Mouse (Mus musculus) kidney, embryonic 15.5 days (tissue): Measurements from ENCODE around the gene Ankrd2. TPM values are rescaled to one million over a fixed set of nuclear protein-coding genes. Genes with fewer than 3 reads are reported as not detected.

Experiments used
- ATAC-seq: fragments of 200-750 bp; cut with Nextera tagmentation; replicated peaks from 2 replicates; pipeline ENCODE4 v1.8.0; 2017; ENCODE audit warnings: moderate TSS enrichment; ENCODE audit not compliant: low FRiP score
- H3K27ac ChIP-seq: fragments of 300-500 bp; sonication (generic); 2 replicates; pipeline ENCODE4 v1.5.1; 2015; ENCODE audit warnings: mild to moderate bottlenecking, inconsistent platforms
- H3K27me3 ChIP-seq: fragments of 300-500 bp; sonication (generic); 2 replicates; pipeline ENCODE4 v1.6.1; 2015; ENCODE audit warnings: inconsistent platforms
- H3K36me3 ChIP-seq: fragments of 300-500 bp; sonication (generic); 2 replicates; pipeline ENCODE4 v1.6.1; 2015; ENCODE audit warnings: inconsistent platforms
- H3K4me1 ChIP-seq: fragments of 300-500 bp; sonication (generic); 2 replicates; pipeline ENCODE4 v1.6.1; 2015; ENCODE audit warnings: inconsistent platforms
- H3K4me2 ChIP-seq: fragments of 300-500 bp; sonication (generic); 2 replicates; pipeline ENCODE4 v1.6.1; 2015; ENCODE audit warnings: moderate library complexity, mild to moderate bottlenecking, inconsistent platforms
- H3K4me3 ChIP-seq: fragments of 300-500 bp; sonication (generic); replicated peaks from 2 replicates; pipeline ENCODE4 v1.5.1; 2015; ENCODE audit warnings: mild to moderate bottlenecking, inconsistent platforms
- H3K9ac ChIP-seq: fragments of 300-500 bp; sonication (generic); 2 replicates; pipeline ENCODE4 v1.6.1; 2015; ENCODE audit warnings: mild to moderate bottlenecking, inconsistent platforms
- H3K9me3 ChIP-seq: fragments of 300-500 bp; sonication (generic); replicated peaks from 2 replicates; pipeline ENCODE4 v1.6.1; 2016; ENCODE audit warnings: inconsistent platforms
- WGBS: fragments of 180-500 bp; shearing (Covaris S2); methylation state at CpG from one replicate; pipeline ENCODE4 v1.1.7; 2015; ENCODE audit warnings: mixed read lengths; 5-methylcytosine and 5-hydroxymethylcytosine counted together
- polyA plus RNA-seq: library from polyadenylated mRNA; unstranded; fragments of >200 nt; fragmentation: Nextera tagmentation; extraction: Ambion mirVana; gene quantifications from 2 replicates; pipeline ENCODE4 v1.2.1, GENCODE M21; 2015

Ankrd2 gene
- 0.35 TPM in 1 of 2 replicates, not detected in the other for polyA plus RNA-seq

- H3K4me2 ChIP-seq, result no peak within 1 kb of the TSS
- ATAC-seq, result peak; percentile 88
- H3K4me3 ChIP-seq, result no peak within 1 kb of the TSS
- peaks cover 12% of the 10 kb centered on the region for H3K4me1 ChIP-seq
- WGBS, result 64% methylated on average over 19 of the region's 19 CpGs
- 0 out of 2 replicates have a peak within 1 kb of the TSS, but pooled peaks have one; percentile 19 for H3K27ac ChIP-seq
- H3K9me3 ChIP-seq, result no peaks in the 10 kb centered on the region
- H3K9ac ChIP-seq, result no peak within 1 kb of the TSS
- H3K36me3 ChIP-seq, result peaks cover 28% of the 10 kb centered on the region
- 0 out of 2 replicates have a peak, but pooled peaks cover 7% of the 10 kb centered on the region for H3K27me3 ChIP-seq
Measured at GRCm38 (mm10) chr19:42035456-42036248, at the start of gene Ankrd2. TSS of gene Ankrd2 (plus strand) at chr19:42036000.

GRCm38 (mm10) chr19:41987206-41987605 is 48.6 kb upstream of the Ankrd2 start:
- H3K27me3 ChIP-seq, result no peaks in the 10 kb centered on the region
- H3K9me3 ChIP-seq, result no peaks in the 10 kb centered on the region
- H3K9ac ChIP-seq, result no peak overlapping the region
- H3K27ac ChIP-seq, result peak overlapping the region; percentile 79
- WGBS, result 48% methylated on average over 4 of the region's 4 CpGs
- 0 out of 2 replicates have a peak, but pooled peaks cover 5% of the 10 kb centered on the region for H3K36me3 ChIP-seq
- H3K4me2 ChIP-seq, result no peak overlapping the region
- peaks cover 57% of the 10 kb centered on the region for H3K4me1 ChIP-seq
- peak; percentile 82 for ATAC-seq
- no peak overlapping the region for H3K4me3 ChIP-seq

DNA sequence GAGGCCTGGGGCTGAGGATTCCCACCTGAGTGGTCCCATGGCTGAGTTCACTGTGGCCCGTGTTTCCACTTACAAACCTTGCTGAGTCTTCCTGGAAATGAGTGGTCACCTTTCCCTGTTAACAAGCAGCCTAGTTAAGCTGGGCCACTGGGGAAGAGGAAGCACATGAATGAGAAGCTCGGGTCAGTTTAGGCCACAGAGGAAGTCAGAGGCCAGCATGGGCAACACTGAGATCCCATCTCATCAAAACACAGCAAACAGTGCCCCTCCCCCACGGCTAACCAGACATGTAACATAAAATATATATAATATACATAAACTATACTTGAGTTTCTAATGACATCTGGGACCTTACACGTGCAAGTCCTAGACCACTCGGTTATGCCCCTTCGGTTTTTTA is 46.0 kb upstream of the Ankrd2 start:
- H3K9ac ChIP-seq, result no peak overlapping the region
- H3K4me1 ChIP-seq, result peaks cover 67% of the 10 kb centered on the region
- no peak overlapping the region for H3K27ac ChIP-seq
- no peaks in the 10 kb centered on the region for H3K9me3 ChIP-seq
- H3K27me3 ChIP-seq, result no peaks in the 10 kb centered on the region
- H3K36me3 ChIP-seq, result 0 out of 2 replicates have a peak, but pooled peaks cover 5% of the 10 kb centered on the region
- no peak overlapping the region for H3K4me3 ChIP-seq
- WGBS, result 79% methylated on average over 6 of the region's 6 CpGs
- H3K4me2 ChIP-seq, result no peak overlapping the region
- no peak for ATAC-seq

GRCm38 (mm10) chr19:41991926-41992477 is 43.8 kb upstream of the Ankrd2 start:
- Histone ChIP-seq H3K4me2 (0 out of 2 replicates have a peak overlapping the region, but pooled peaks have one; percentile 22), H3K36me3 (no peaks in the 10 kb centered on the region), H3K4me1 (peaks cover 88% of the 10 kb centered on the region), H3K27ac (peak overlapping the region; percentile 90), H3K9me3 (no peaks in the 10 kb centered on the region), H3K9ac (no peak overlapping the region), H3K27me3 (no peaks in the 10 kb centered on the region), H3K4me3 (no peak overlapping the region)
- WGBS, result 21% methylated on average over 6 of the region's 6 CpGs
- peak; percentile 42 for ATAC-seq

DNA sequence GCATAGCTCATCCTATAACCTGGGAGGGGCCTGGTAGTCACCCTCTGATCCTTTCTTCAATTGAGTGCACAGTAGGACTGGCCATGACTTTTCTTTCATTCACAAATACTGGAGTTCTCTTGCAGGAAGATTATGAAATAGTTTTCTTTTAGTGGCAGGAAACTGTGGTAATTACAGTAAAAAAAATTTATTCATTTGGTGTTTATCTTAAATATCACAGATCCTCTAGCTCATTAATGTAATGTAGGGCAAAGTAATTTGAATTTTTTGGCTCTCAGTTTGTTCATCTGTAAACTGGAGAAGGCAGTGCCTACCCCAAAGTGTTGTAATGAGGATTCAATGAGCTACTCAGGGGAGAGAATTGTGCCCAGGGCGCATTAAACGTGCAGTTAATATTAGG is 42.8 kb upstream of the Ankrd2 start:
- no peak overlapping the region for H3K4me2 ChIP-seq
- 70% methylated on average over 2 of the region's 2 CpGs for WGBS
- peaks cover 86% of the 10 kb centered on the region for H3K4me1 ChIP-seq
- no peaks in the 10 kb centered on the region for H3K9me3 ChIP-seq
- H3K36me3 ChIP-seq, result no peaks in the 10 kb centered on the region
- no peak overlapping the region for H3K9ac ChIP-seq
- H3K27me3 ChIP-seq, result no peaks in the 10 kb centered on the region
- H3K4me3 ChIP-seq, result no peak overlapping the region
- no peak for ATAC-seq
- H3K27ac ChIP-seq, result peak overlapping the region; percentile 90

GRCm38 (mm10) chr19:41993484-41993883 is 42.3 kb upstream of the Ankrd2 start:
- Histone ChIP-seq H3K9ac (no peak overlapping the region), H3K27ac (peak overlapping the region; percentile 86), H3K9me3 (no peaks in the 10 kb centered on the region), H3K36me3 (no peaks in the 10 kb centered on the region), H3K4me3 (no peak overlapping the region), H3K27me3 (no peaks in the 10 kb centered on the region), H3K4me2 (no peak overlapping the region), H3K4me1 (peaks cover 81% of the 10 kb centered on the region)
- ATAC-seq, result peak; percentile 30; the same call in 1 of the 2 replicates
- WGBS, result 39% methylated on average over 6 of the region's 6 CpGs

DNA sequence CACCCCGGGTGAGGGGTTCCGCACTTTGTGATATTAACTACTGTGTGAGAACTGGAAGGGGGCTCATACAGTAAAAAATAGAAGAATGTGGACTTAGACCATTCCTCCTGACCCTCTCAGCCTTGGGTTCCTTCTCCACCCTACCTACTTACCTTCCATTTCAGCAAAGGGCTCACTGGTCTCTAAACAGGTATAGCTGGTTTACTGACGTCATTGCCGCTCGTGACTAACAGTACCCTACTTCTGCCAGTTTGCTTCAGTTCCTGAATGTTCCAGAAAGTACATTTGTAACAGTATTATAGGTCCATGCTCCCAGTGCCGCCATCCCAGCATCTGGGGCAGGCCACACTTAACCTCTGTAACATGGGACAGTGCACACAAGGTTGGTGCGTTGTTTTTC is 41.8 kb upstream of the Ankrd2 start:
- Histone ChIP-seq H3K36me3 (no peaks in the 10 kb centered on the region), H3K4me1 (peaks cover 81% of the 10 kb centered on the region), H3K27me3 (no peaks in the 10 kb centered on the region), H3K4me3 (no peak overlapping the region), H3K27ac (peak overlapping the region; percentile 86), H3K9ac (no peak overlapping the region), H3K9me3 (no peaks in the 10 kb centered on the region), H3K4me2 (no peak overlapping the region)
- ATAC-seq, result no peak
- WGBS, result 75% methylated on average over 7 of the region's 7 CpGs

- 0 out of 2 replicates have a peak overlapping the region, but pooled peaks have one; percentile 8 for H3K9ac ChIP-seq
- peaks cover 91% of the 10 kb centered on the region for H3K4me1 ChIP-seq
- no peak overlapping the region for H3K4me3 ChIP-seq
- no peak overlapping the region for H3K4me2 ChIP-seq
- 38% methylated on average over 1 of the region's 1 CpGs for WGBS
- no peaks in the 10 kb centered on the region for H3K27me3 ChIP-seq
- H3K27ac ChIP-seq, result peak overlapping the region; percentile 86
- no peak for ATAC-seq
- H3K36me3 ChIP-seq, result no peaks in the 10 kb centered on the region
- no peaks in the 10 kb centered on the region for H3K9me3 ChIP-seq
Measured at GRCm38 (mm10) chr19:41995483-41995882, 40.3 kb upstream of the Ankrd2 start.

GRCm38 (mm10) chr19:41997090-41997489 is 38.7 kb upstream of the Ankrd2 start:
- Histone ChIP-seq H3K27me3 (no peaks in the 10 kb centered on the region), H3K4me2 (no peak overlapping the region), H3K9me3 (no peaks in the 10 kb centered on the region), H3K4me3 (no peak overlapping the region), H3K4me1 (peaks cover 87% of the 10 kb centered on the region), H3K27ac (0 out of 2 replicates have a peak overlapping the region, but pooled peaks have one; percentile 86), H3K9ac (no peak overlapping the region), H3K36me3 (no peaks in the 10 kb centered on the region)
- WGBS, result 65% methylated on average over 10 of the region's 10 CpGs
- ATAC-seq, result no peak

GRCm38 (mm10) chr19:41998770-41999548 is 36.8 kb upstream of the Ankrd2 start:
- H3K4me2 ChIP-seq, result no peak overlapping the region
- peak overlapping the region; percentile 80; the same call in 1 of the 2 replicates for H3K27ac ChIP-seq
- H3K9me3 ChIP-seq, result no peaks in the 10 kb centered on the region
- H3K4me3 ChIP-seq, result no peak overlapping the region
- no peaks in the 10 kb centered on the region for H3K27me3 ChIP-seq
- no peak for ATAC-seq
- H3K9ac ChIP-seq, result no peak overlapping the region
- 87% methylated on average over 9 of the region's 9 CpGs for WGBS
- H3K4me1 ChIP-seq, result peaks cover 69% of the 10 kb centered on the region
- H3K36me3 ChIP-seq, result no peaks in the 10 kb centered on the region

- H3K9me3 ChIP-seq, result no peaks in the 10 kb centered on the region
- no peak overlapping the region for H3K9ac ChIP-seq
- H3K27me3 ChIP-seq, result no peaks in the 10 kb centered on the region
- H3K4me1 ChIP-seq, result peaks cover 69% of the 10 kb centered on the region
- no peak overlapping the region for H3K4me3 ChIP-seq
- WGBS, result 87% methylated on average over 4 of the region's 4 CpGs
- no peak for ATAC-seq
- peak overlapping the region; percentile 80 for H3K27ac ChIP-seq
- H3K36me3 ChIP-seq, result no peaks in the 10 kb centered on the region
- no peak overlapping the region for H3K4me2 ChIP-seq
Measured at GRCm38 (mm10) chr19:41999688-42000283, 36.0 kb upstream of the Ankrd2 start.
